Mouse (Mus musculus): ENCODE data around the gene Gtpbp1. TPM values are rescaled to one million over a fixed set of nuclear protein-coding genes. Genes with fewer than 3 reads are reported as not detected.

Gene Gtpbp1
- total RNA-seq, 2 experiments from 2014 or later: 24.4 to 28.5 TPM

GRCm38 (mm10) chr15:79706603-79707214, 16.1 kb downstream of the Gtpbp1 start:
- intact Hi-C loops (cut with DNase I): no loop called here

GRCm38 (mm10) chr15:79708229-79708822, 17.7 kb downstream of the Gtpbp1 start:
- Histone ChIP-seq H3K27ac (no peak overlapping the region), H3K4me3 (no peak overlapping the region)
- TF ChIP-seq CTCF (IDR thresholded peaks at IDR 0.05): peak; percentile 35
- no peak for DNase-seq
- intact Hi-C loops (cut with DNase I): no loop called here

More at GRCm38 (mm10) chr15:79706603-79707214, 16.1 kb downstream of the Gtpbp1 start:
- DNase-seq: no peak
- no peak for TF ChIP-seq CTCF (IDR thresholded peaks at IDR 0.05)
- no peak overlapping the region for H3K4me3 ChIP-seq
- no peak overlapping the region for H3K27ac ChIP-seq

- Histone ChIP-seq H3K27ac (no peak overlapping the region), H3K4me3 (no peak overlapping the region)
- DNase-seq: no peak
- no peak for TF ChIP-seq CTCF (IDR thresholded peaks at IDR 0.05)
- intact Hi-C loops (cut with DNase I): no loop called here
Measured at GRCm38 (mm10) chr15:79715646-79716045, 25.0 kb downstream of the Gtpbp1 start.

GRCm38 (mm10) chr15:79716710-79717109, 26.1 kb downstream of the Gtpbp1 start:
- DNase-seq: no peak
- TF ChIP-seq CTCF (IDR thresholded peaks at IDR 0.05): no peak
- Histone ChIP-seq H3K4me3 (no peak overlapping the region), H3K27ac (no peak overlapping the region)
- intact Hi-C loops (cut with DNase I): no loop called here

- DNase-seq: no peak
- TF ChIP-seq CTCF (IDR thresholded peaks at IDR 0.05): no peak
- intact Hi-C loops (cut with DNase I): no loop called here
- Histone ChIP-seq H3K4me3 (no peak overlapping the region), H3K27ac (no peak overlapping the region)
Measured at GRCm38 (mm10) chr15:79720267-79720666, 29.6 kb downstream of the Gtpbp1 start.

- intact Hi-C loops (cut with DNase I): no loop called here
- H3K4me3 ChIP-seq: no peak overlapping the region
- DNase-seq: no peak
- TF ChIP-seq CTCF (IDR thresholded peaks at IDR 0.05): no peak
- H3K27ac ChIP-seq: no peak overlapping the region
Measured at GRCm38 (mm10) chr15:79720796-79721195, 30.2 kb downstream of the Gtpbp1 start.

- peak; percentile 82 for DNase-seq
- intact Hi-C loops (cut with DNase I): no loop called here
- TF ChIP-seq CTCF (IDR thresholded peaks at IDR 0.05): peak; percentile 78
- Histone ChIP-seq H3K27ac (peak overlapping the region; percentile 93), H3K4me3 (no peak overlapping the region)
Measured at GRCm38 (mm10) chr15:79723439-79723838, 32.8 kb downstream of the Gtpbp1 start.

- Histone ChIP-seq H3K4me3 (peak overlapping the region; percentile 46), H3K27ac (peak overlapping the region; percentile 93)
- no peak for TF ChIP-seq CTCF (IDR thresholded peaks at IDR 0.05)
- DNase-seq: peak; percentile 81
- intact Hi-C loops (cut with DNase I): no loop called here
Measured at GRCm38 (mm10) chr15:79725190-79725789, 34.6 kb downstream of the Gtpbp1 start.

GRCm38 (mm10) chr15:79727840-79728239, 37.2 kb downstream of the Gtpbp1 start:
- Histone ChIP-seq H3K4me3 (peak overlapping the region; percentile 9; the same call in 1 of the 2 replicates), H3K27ac (peak overlapping the region; percentile 93)
- DNase-seq: no peak
- no peak for TF ChIP-seq CTCF (IDR thresholded peaks at IDR 0.05)
- intact Hi-C loops (cut with DNase I): no loop called here

GRCm38 (mm10) chr15:79728311-79728710, 37.7 kb downstream of the Gtpbp1 start:
- Histone ChIP-seq H3K27ac (peak overlapping the region; percentile 93), H3K4me3 (peak overlapping the region; percentile 9; the same call in 1 of the 2 replicates)
- peak; percentile 64 for DNase-seq
- intact Hi-C loops (cut with DNase I): no loop called here
- no peak for TF ChIP-seq CTCF (IDR thresholded peaks at IDR 0.05)

- Histone ChIP-seq H3K27ac (peak overlapping the region; percentile 93), H3K4me3 (peak overlapping the region; percentile 16)
- no peak for TF ChIP-seq CTCF (IDR thresholded peaks at IDR 0.05)
- intact Hi-C loops (cut with DNase I): no loop called here
- DNase-seq: no peak
Measured at GRCm38 (mm10) chr15:79728731-79729388, 38.2 kb downstream of the Gtpbp1 start.

- peak overlapping the region; percentile 67 for H3K4me3 ChIP-seq
- intact Hi-C loops (cut with DNase I): no loop called here
Measured at GRCm38 (mm10) chr15:79731554-79731953, 40.9 kb downstream of the Gtpbp1 start.

GRCm38 (mm10) chr15:79733192-79733591, 42.5 kb downstream of the Gtpbp1 start:
- DNase-seq: peak; percentile 83
- intact Hi-C loops (cut with DNase I): no loop called here
- peak overlapping the region; percentile 98 for H3K27ac ChIP-seq
- TF ChIP-seq CTCF (IDR thresholded peaks at IDR 0.05): no peak
- H3K4me3 ChIP-seq: peak overlapping the region; percentile 67

More at GRCm38 (mm10) chr15:79731554-79731953, 40.9 kb downstream of the Gtpbp1 start:
- DNase-seq: no peak
- TF ChIP-seq CTCF (IDR thresholded peaks at IDR 0.05): no peak
- H3K27ac ChIP-seq: peak overlapping the region; percentile 98

All from gastrocnemius, adult 2 months (tissue).